Mouse (Mus musculus) liver, embryonic 14.5 days (tissue): Measurements from ENCODE around the gene Tspear.

Experiments used
- CTCF ChIP-seq: IDR thresholded peaks from 2 replicates; pipeline ENCODE4 v1.5.1; 2016; ENCODE audit warnings: antibody characterized with exemption, low read depth, control low read depth
- EP300 ChIP-seq: IDR thresholded peaks from 2 replicates; pipeline ENCODE4 v1.6.1; 2016; ENCODE audit warnings: antibody characterized with exemption, low read depth

- TF ChIP-seq EP300 (no peak), CTCF (no peak)
Observed at GRCm38 (mm10) chr10:77673765-77674164, 12.6 kb upstream of the Tspear start.
